Mouse (Mus musculus): Measurements from ENCODE around the gene Tbc1d22a. TPM values are rescaled to one million over a fixed set of nuclear protein-coding genes. Genes with fewer than 3 reads are reported as not detected.

Gene Tbc1d22a
- polyA plus RNA-seq, 1 experiment from 2014 or later, result 10.8 TPM

DNA sequence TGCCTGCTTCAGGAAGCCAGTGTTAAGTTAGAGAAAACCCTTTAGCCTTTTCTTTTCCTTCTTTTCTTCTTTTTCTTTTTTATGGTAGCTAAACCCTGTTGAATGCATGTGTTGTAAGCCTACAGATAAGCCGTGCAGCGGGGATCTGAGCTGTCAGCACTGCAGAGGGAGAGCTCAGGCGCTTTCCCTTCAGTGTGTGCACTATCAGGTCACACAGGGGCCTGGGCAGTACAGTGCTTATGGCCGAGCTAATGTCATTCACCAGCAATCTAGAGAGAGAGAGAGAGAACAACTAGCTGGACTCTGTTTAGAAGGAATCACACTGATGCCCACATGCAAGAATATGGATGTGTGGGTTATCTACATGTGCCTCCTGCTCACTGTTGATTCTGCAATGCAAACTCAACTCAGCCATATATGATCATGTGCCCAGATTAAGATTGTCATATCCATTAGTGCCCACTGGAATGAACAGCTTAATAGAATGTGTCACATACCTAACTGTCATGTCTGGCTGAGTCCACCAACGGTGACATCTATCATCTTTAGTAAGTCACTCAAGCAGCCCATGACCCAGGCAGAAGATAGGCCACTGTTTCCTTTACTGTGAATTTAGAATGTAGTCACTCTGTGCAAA lies 212.2 kb downstream of the Tbc1d22a start:
- Histone ChIP-seq H3K9me3 (no peaks in the 10 kb centered on the region), H3K27ac (peak overlapping the region; percentile 11; the same call in 1 of the 2 replicates), H3K36me3 (replicated peaks) (no peaks in the 10 kb centered on the region), H3K4me1 (peaks cover 61% of the 10 kb centered on the region), H3K27me3 (ENCODE audit: poor library complexity, severe bottlenecking) (peaks cover 68% of the 10 kb centered on the region), H3K4me3 (no peak overlapping the region)
- no peak for DNase-seq (ENCODE audit: extremely low spot score, low spot score)
- WGBS, result 52% methylated on average over 5 of the region's 5 CpGs

DNA sequence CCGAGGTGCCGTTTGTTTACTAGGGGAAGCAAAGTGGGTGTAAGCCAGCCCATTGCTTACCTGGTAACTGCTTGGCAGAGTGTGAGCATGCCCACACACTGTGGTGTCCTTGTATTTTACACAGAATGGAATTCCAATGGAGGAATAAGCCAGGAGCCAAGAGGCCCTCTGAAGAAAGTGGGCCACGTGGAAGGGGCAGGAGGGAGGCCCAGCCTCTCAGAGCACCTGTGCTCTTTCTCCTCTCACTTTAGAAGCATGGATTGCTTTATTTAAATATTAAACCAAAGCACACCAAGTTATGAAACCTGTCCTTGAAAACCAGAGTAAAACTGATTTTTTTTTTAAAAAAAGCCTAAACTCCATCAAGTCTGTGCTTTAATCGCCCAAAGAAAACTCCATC lies 213.2 kb downstream of the Tbc1d22a start:
- 84% methylated on average over 4 of the region's 4 CpGs for WGBS
- H3K27me3 ChIP-seq (ENCODE audit: poor library complexity, severe bottlenecking), result peaks cover 68% of the 10 kb centered on the region
- DNase-seq (ENCODE audit: extremely low spot score, low spot score), result no peak
- H3K9me3 ChIP-seq, result no peaks in the 10 kb centered on the region
- H3K36me3 ChIP-seq (replicated peaks), result no peaks in the 10 kb centered on the region
- peaks cover 68% of the 10 kb centered on the region for H3K4me1 ChIP-seq
- H3K27ac ChIP-seq, result no peak overlapping the region
- no peak overlapping the region for H3K4me3 ChIP-seq

DNA sequence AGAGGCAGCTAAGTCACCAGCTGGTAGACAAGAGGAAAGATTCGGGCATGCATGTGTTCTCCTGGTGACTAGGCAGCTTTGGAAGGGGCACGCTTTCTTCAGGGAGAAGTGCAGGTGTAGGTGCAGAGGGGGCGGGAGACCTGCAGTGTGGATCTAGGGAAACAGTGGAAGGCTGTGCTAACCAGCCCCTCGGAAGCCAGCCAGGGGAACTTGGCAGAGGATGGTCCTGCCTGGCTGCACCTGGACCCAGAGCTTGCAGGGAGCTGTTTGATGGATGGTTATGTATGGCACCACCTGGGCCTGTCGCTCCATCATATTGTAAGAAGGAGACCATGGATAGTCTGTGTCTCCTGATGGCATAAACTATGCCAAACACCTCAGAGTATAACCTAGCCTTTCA lies 214.2 kb downstream of the Tbc1d22a start:
- H3K36me3 ChIP-seq (replicated peaks), result no peaks in the 10 kb centered on the region
- 75% methylated on average over 5 of the region's 5 CpGs for WGBS
- peaks cover 60% of the 10 kb centered on the region for H3K27me3 ChIP-seq (ENCODE audit: poor library complexity, severe bottlenecking)

DNA sequence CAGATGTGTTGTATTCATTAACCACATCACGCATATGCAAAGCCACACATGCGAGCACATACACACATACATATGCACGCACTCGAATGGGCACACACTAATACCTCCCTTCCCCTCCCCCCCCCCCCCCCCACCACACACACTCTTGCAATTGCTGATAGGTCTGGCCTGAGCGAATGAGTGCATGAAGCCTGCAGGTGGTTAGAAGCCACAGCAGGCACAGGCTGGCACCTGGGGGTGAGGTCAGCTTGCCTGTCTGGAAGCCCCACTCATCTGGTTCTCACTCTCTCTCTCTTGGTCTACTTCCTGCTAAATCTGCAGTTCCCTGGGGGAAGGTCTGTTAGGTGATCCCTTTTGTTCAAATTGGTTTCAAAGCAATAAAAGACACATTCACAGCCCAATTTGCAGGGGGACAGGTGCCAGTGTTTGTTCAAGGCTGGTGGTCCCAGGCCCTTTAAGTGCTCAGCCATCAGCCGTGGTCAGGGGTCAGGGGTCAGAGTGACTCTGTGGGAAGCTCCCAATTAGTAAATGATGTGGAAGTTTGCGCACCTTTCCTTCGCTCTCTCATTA lies 215.6 kb downstream of the Tbc1d22a start:
- DNase-seq (ENCODE audit: extremely low spot score, low spot score), result no peak
- Histone ChIP-seq H3K4me1 (peaks cover 64% of the 10 kb centered on the region), H3K36me3 (replicated peaks) (no peaks in the 10 kb centered on the region), H3K27me3 (ENCODE audit: poor library complexity, severe bottlenecking) (peaks cover 58% of the 10 kb centered on the region), H3K9me3 (no peaks in the 10 kb centered on the region), H3K4me3 (no peak overlapping the region), H3K27ac (no peak overlapping the region)
- 62% methylated on average over 8 of the region's 8 CpGs for WGBS

More for the DNA sequence above, 214.2 kb downstream of the Tbc1d22a start:
- no peaks in the 10 kb centered on the region for H3K9me3 ChIP-seq
- peaks cover 65% of the 10 kb centered on the region for H3K4me1 ChIP-seq
- H3K4me3 ChIP-seq, result no peak overlapping the region
- H3K27ac ChIP-seq, result no peak overlapping the region
- no peak for DNase-seq (ENCODE audit: extremely low spot score, low spot score)

DNA sequence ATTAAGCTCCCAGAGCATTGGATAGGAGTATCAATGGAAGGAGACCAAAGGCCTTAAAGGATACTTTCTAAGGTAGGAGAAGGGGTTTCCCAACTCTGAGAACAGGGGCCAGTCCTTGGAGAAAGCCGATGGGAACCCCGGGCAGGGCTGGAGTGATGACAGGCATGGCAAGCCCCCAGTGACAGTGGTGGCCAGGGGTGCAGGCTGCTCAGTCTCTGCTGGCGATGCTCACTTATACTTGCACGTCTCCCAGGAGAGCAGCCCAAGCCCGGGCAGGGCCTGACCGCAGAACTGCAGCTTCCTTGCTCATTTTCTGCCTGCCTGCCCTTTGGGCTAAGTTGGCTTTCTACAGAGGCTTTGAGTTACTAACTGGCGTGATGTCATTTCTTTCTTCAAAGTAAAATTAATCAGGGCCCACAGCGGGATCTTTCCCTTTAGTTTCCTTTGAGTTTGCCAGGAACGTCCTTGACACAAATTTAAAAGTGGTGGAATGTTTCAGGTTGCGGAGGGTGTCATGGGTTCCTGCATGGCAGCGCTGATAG lies 217.4 kb downstream of the Tbc1d22a start:
- H3K27ac ChIP-seq, result no peak overlapping the region
- H3K36me3 ChIP-seq (replicated peaks), result no peaks in the 10 kb centered on the region
- H3K27me3 ChIP-seq (ENCODE audit: poor library complexity, severe bottlenecking), result peaks cover 47% of the 10 kb centered on the region
- no peak overlapping the region for H3K4me3 ChIP-seq
- WGBS, result 79% methylated on average over 11 of the region's 11 CpGs
- peaks cover 47% of the 10 kb centered on the region for H3K4me1 ChIP-seq
- no peaks in the 10 kb centered on the region for H3K9me3 ChIP-seq
- DNase-seq (ENCODE audit: extremely low spot score, low spot score), result no peak

DNA sequence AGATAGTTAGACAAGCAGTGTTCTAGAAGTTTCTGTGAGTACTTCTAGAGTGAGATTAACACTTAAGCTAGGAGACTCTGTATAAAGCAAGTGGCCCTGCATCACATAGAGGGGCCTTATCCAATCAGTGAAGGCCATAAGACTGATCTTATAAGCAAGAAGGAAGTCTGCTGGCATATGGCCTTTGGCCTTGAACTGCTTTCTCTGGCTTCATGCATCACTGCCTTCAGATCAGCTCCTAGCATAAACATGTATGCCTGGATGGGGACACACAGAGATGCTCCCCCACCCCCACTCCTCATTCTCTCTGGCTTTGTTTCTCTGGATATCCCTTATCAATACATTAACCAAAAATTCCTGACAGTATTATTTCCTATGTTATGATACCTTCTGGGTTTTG lies 218.5 kb downstream of the Tbc1d22a start:
- DNase-seq (ENCODE audit: extremely low spot score, low spot score), result no peak
- no peaks in the 10 kb centered on the region for H3K9me3 ChIP-seq
- H3K27me3 ChIP-seq (ENCODE audit: poor library complexity, severe bottlenecking), result peaks cover 41% of the 10 kb centered on the region
- H3K4me1 ChIP-seq, result peaks cover 39% of the 10 kb centered on the region
- no peaks in the 10 kb centered on the region for H3K36me3 ChIP-seq (replicated peaks)
- H3K4me3 ChIP-seq, result no peak overlapping the region
- no peak overlapping the region for H3K27ac ChIP-seq

DNA sequence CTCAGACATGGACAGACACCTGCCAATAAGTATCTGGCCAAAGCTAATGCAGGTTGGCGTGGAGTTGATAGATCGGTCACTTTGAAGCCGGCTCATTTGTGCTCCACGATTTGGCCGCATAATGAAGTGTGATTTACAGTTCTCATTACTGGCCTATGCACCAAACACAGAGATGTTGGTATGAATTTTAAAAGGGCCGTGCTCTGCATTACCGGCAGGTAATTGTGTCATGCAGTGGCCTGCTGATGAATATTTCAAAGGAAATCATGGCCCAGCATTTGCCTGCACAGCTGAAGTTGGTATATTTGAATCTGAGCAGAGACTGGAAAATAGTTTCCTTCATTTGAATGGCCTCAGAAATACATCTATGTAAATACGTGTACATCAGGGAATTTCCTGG lies 219.1 kb downstream of the Tbc1d22a start:
- Histone ChIP-seq H3K4me1 (peaks cover 35% of the 10 kb centered on the region), H3K9me3 (no peaks in the 10 kb centered on the region), H3K27me3 (ENCODE audit: poor library complexity, severe bottlenecking) (peaks cover 38% of the 10 kb centered on the region), H3K36me3 (replicated peaks) (no peaks in the 10 kb centered on the region), H3K4me3 (no peak overlapping the region), H3K27ac (no peak overlapping the region)
- DNase-seq (ENCODE audit: extremely low spot score, low spot score), result no peak
- 93% methylated on average over 8 of the region's 8 CpGs for WGBS

DNA sequence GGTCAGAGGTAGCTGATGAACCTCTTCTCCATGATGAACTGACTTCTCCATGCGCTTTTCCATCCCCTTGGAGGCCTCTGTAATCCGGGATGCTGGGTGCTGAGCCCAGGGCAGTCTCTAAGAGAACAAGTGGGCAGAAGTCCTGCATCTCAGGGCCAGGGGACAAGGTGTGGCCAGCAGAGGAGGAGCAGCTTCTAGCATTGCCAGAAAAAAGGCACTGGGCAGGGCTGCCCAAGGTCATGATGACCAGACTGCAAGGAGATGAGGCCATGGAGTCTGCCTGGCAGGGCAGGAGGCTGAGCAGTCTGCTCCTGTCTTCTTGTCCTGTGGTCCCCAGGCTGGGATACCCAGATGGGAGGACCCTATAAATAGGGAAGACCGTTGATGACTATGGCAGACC lies 220.0 kb downstream of the Tbc1d22a start:
- 93% methylated on average over 3 of the region's 3 CpGs for whole genome bisulfite sequencing
- Histone ChIP-seq H3K36me3 (replicated peaks) (no peaks in the 10 kb centered on the region), H3K4me3 (no peak overlapping the region), H3K27me3 (ENCODE audit: poor library complexity, severe bottlenecking) (peaks cover 29% of the 10 kb centered on the region), H3K9me3 (no peaks in the 10 kb centered on the region), H3K4me1 (peaks cover 27% of the 10 kb centered on the region), H3K27ac (no peak overlapping the region)
- no peak for DNase-seq (ENCODE audit: extremely low spot score, low spot score)

DNA sequence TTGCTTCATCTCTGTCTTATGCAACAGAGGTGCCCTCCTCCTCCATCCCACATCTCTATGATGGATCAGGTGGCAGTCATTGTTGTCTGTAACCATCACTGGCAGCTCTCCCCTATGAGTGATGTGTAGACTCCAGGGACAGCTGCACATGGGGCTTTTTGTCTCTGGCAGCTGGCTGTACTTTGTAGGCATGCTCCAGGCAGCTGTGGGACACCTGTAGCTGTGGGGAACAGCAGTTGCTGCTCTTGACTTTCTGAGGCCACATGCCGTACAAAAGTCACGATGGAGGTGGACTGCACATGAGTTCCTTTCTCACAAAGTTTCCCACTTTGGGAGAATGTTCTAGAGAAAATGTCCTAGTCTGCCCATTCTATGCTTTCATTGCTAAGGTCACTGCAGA lies 223.1 kb downstream of the Tbc1d22a start:
- no peak overlapping the region for H3K4me3 ChIP-seq
- no peaks in the 10 kb centered on the region for H3K36me3 ChIP-seq (replicated peaks)
- peaks cover under 1% of the 10 kb centered on the region; the same call in 1 of the 2 replicates for H3K27me3 ChIP-seq (ENCODE audit: poor library complexity, severe bottlenecking)
- no peaks in the 10 kb centered on the region for H3K9me3 ChIP-seq
- no peaks in the 10 kb centered on the region for H3K4me1 ChIP-seq
- no peak for DNase-seq (ENCODE audit: extremely low spot score, low spot score)
- no peak overlapping the region for H3K27ac ChIP-seq
- WGBS, result 94% methylated on average over 2 of the region's 2 CpGs

DNA sequence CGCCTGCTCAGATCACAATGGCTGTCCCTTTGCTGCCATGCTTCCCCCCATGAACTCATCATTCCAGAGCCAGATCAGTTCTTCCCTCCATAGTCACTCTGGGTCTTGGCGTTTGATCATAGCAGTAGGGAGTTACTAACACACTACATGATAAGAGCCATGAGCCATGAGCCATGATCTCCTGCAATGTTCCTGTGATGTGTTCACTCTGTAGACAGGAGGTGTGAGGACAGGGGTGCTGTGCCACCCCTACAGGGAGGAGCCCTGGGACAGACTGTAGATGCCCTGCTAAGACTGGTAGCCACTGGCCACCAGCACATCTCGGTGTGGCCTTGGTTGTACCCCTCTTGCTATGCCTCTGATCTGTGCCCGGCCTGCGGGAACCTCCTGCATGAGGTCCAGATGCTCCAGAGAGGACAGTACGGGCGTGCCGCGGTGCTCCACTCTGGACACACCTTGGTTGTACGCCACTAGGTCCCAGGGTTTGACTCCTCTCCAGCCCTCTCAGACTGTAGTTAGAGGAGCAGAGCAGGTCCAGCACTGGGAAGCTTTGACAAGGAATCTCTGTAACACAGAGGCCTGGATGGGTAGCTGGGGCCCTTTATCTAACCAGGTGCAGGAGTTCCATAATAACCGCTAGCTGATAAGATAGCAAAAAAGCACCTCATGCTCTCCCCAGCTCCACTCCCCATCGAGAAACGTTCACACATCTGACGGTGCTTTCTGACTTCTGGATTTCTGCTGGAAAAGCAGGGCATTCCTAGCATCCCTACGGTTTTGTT lies 224.9 kb downstream of the Tbc1d22a start:
- Histone ChIP-seq H3K4me1 (no peaks in the 10 kb centered on the region), H3K27ac (no peak overlapping the region), H3K9me3 (no peaks in the 10 kb centered on the region), H3K36me3 (replicated peaks) (no peaks in the 10 kb centered on the region), H3K4me3 (no peak overlapping the region), H3K27me3 (ENCODE audit: poor library complexity, severe bottlenecking) (no peaks in the 10 kb centered on the region)
- WGBS, result 91% methylated on average over 15 of the region's 15 CpGs
- no peak for DNase-seq (ENCODE audit: extremely low spot score, low spot score)

DNA sequence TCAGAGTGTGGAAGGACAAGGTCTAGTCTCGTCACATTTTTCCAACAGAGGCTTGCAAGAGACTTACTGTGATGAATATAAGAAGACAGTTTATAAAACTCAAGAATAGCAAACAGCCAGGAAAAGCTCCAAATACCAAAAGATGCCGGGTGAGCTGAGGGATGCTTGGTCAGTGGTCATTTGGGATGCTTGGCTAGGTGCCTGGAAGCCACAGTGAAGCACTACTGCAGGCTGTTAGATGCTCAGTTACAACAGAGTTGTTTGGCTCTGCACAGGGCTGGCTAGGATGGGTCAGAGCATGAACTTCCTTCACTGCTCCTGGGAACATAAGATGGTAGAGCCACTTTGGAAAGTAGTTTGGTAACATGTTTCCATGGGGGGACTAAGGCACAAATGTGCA lies 230.0 kb downstream of the Tbc1d22a start:
- Histone ChIP-seq H3K4me1 (peaks cover 8% of the 10 kb centered on the region), H3K36me3 (replicated peaks) (no peaks in the 10 kb centered on the region), H3K9me3 (no peaks in the 10 kb centered on the region), H3K4me3 (no peak overlapping the region), H3K27me3 (ENCODE audit: poor library complexity, severe bottlenecking) (no peaks in the 10 kb centered on the region), H3K27ac (no peak overlapping the region)
- no peak for DNase-seq (ENCODE audit: extremely low spot score, low spot score)
- WGBS, result 84% methylated on average over 2 of the region's 2 CpGs

DNA sequence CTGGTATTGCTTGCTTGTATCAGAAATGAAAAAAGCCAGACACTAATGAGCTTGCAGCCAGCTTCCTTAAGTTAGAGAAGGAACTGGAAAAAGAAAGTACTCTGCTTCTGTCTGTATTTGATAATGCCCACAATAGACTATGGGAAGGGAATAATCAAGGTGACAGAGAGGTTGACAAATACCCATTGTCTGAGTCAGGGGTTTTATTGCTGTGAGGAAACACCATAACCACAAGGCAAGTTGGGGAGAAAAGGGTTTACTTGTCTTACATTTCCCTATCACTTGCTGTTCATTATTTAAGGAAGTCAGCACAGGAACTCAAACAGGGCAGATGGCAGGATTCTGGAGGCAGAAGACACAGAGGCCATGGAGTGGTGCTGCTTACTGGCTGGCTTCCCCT lies 231.8 kb downstream of the Tbc1d22a start:
- H3K4me1 ChIP-seq, result peaks cover 8% of the 10 kb centered on the region
- H3K27me3 ChIP-seq (ENCODE audit: poor library complexity, severe bottlenecking), result no peaks in the 10 kb centered on the region
- no peak for DNase-seq (ENCODE audit: extremely low spot score, low spot score)
- H3K27ac ChIP-seq, result no peak overlapping the region
- H3K4me3 ChIP-seq, result no peak overlapping the region
- H3K9me3 ChIP-seq, result no peaks in the 10 kb centered on the region
- H3K36me3 ChIP-seq (replicated peaks), result no peaks in the 10 kb centered on the region

DNA sequence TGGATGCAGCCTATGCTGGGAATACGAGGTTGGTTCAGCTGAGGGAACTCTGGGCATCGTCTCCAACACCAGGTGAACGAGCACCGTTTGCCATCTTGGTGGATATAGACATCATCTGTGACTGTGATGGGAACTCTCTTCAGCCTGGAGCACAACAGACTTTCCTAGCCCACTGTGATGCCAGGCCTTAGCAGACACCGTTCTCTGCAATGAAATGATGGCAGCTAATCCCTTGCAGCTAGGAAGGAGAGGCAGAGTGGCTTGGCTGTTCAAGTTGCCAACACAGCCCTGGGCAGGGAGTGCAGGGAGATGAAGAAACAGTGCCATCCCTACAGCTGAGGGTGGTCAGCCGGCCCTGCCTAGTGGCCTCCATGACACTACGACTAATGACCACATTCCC lies 233.0 kb downstream of the Tbc1d22a start:
- Histone ChIP-seq H3K9me3 (no peaks in the 10 kb centered on the region), H3K27me3 (ENCODE audit: poor library complexity, severe bottlenecking) (no peaks in the 10 kb centered on the region), H3K4me3 (no peak overlapping the region), H3K36me3 (replicated peaks) (no peaks in the 10 kb centered on the region), H3K27ac (no peak overlapping the region), H3K4me1 (peaks cover 8% of the 10 kb centered on the region)
- 90% methylated on average over 7 of the region's 7 CpGs for WGBS
- no peak for DNase-seq (ENCODE audit: extremely low spot score, low spot score)

All from forebrain, embryonic 10.5 days (tissue).